Mouse (Mus musculus) CD4-positive helper T cell, adult 2 months (primary cell): ENCODE measurements at regions not wholly inside any gene's neighbourhood (a gene's known extent, or its start where the extent isn't known, plus 50 kb on each side); places are given as distances from the start of the nearest gene placed in this dataset.

Source experiments
- DNase-seq: peaks from one replicate; pipeline ENCODE4 v3.0.0-alpha.2; 2012; ENCODE audit warnings: low read depth, missing footprints, low spot score

GRCm38 (mm10) chr7:37226423-37226822, 528.5 kb downstream of the Tshz3 start:
- no peak for DNase-seq

- no peak for DNase-seq
Observed at GRCm38 (mm10) chr7:37230641-37231347, 532.9 kb downstream of the Tshz3 start.

GRCm38 (mm10) chr7:37240832-37241231, 532.6 kb downstream of the Zfp536 start:
- no peak for DNase-seq

- no peak for DNase-seq
Observed at GRCm38 (mm10) chr7:37241781-37242180, 531.7 kb downstream of the Zfp536 start.

- no peak for DNase-seq
Observed at GRCm38 (mm10) chr7:37242476-37242875, 531.0 kb downstream of the Zfp536 start.

- DNase-seq, result no peak
Observed at GRCm38 (mm10) chr7:37246156-37246555, 527.3 kb downstream of the Zfp536 start.

GRCm38 (mm10) chr7:37254431-37254830, 519.0 kb downstream of the Zfp536 start:
- DNase-seq, result no peak

- DNase-seq, result no peak
Observed at GRCm38 (mm10) chr7:37255840-37256239, 517.6 kb downstream of the Zfp536 start.

- DNase-seq, result no peak
Observed at GRCm38 (mm10) chr7:37259293-37259692, 514.1 kb downstream of the Zfp536 start.

- DNase-seq, result no peak
Observed at GRCm38 (mm10) chr7:37262846-37263245, 510.6 kb downstream of the Zfp536 start.

- DNase-seq, result no peak
Observed at GRCm38 (mm10) chr7:37267404-37267803, 506.0 kb downstream of the Zfp536 start.

GRCm38 (mm10) chr7:37270841-37271240, 502.6 kb downstream of the Zfp536 start:
- DNase-seq, result no peak

- DNase-seq, result no peak
Observed at GRCm38 (mm10) chr7:37290018-37290417, 483.4 kb downstream of the Zfp536 start.

GRCm38 (mm10) chr7:37290493-37291045, 482.9 kb downstream of the Zfp536 start:
- no peak for DNase-seq

GRCm38 (mm10) chr7:37291726-37292125, 481.7 kb downstream of the Zfp536 start:
- no peak for DNase-seq

- DNase-seq, result no peak
Observed at GRCm38 (mm10) chr7:37292554-37292953, 480.9 kb downstream of the Zfp536 start.

GRCm38 (mm10) chr7:37298888-37299287, 474.6 kb downstream of the Zfp536 start:
- DNase-seq, result no peak

- DNase-seq, result no peak
Observed at GRCm38 (mm10) chr7:37305463-37305862, 468.0 kb downstream of the Zfp536 start.

GRCm38 (mm10) chr7:37307191-37307590, 466.2 kb downstream of the Zfp536 start:
- no peak for DNase-seq

- DNase-seq, result no peak
Observed at GRCm38 (mm10) chr7:37324653-37325052, 448.8 kb downstream of the Zfp536 start.

GRCm38 (mm10) chr7:37333451-37333850, 440.0 kb downstream of the Zfp536 start:
- DNase-seq, result no peak

GRCm38 (mm10) chr7:37335212-37335611, 438.2 kb downstream of the Zfp536 start:
- no peak for DNase-seq

- no peak for DNase-seq
Observed at GRCm38 (mm10) chr7:37336171-37336850, 437.1 kb downstream of the Zfp536 start.
